Mouse (Mus musculus) B cell, adult 2 months (primary cell): Measurements from ENCODE around the gene Gstp1.
A peak's percentile ranks its signal among the peaks of the same experiment; 100 is the strongest.
"Not testable (repeated sequence)": the region's sequence is repeated elsewhere in the genome, so short reads cannot be mapped to it uniquely, and the experiment has no call there.

Source experiments
- DNase-seq, 2 experiments: peaks; one replicate each; pipeline ENCODE4 v3.0.0; 2022

Gstp1 gene

DNA sequence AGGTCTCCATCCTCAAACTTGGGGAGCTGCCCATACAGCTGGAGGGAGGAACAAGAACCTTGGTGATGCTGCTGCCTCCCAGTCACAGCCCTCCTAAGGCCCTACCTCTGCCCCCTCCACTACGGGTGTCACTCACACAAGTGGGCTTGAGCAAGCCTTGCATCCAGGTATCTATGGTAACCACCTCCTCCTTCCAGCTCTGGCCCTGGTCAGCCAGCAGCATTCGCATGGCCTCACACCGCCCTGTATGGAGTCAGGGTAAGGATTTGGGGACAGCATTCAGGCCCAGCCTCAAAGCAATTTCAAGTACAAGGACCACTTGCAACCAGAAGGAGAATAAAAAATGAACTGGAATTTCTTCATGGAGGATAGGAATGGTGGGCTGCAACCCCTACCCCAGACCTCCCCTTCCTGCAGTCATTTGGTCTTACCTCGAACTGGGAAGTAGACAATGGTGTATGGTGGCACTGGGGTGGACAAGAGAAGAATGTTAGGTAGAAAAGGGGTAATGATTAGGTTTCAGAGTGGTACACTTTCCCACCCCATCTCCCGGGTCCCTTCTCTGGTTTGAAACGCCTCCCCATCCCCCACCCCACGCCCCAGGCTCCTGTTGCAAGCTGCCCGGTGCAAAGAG is 514 bp downstream of the Gstp1 start:
- DNase-seq = not testable (repeated sequence)

DNA sequence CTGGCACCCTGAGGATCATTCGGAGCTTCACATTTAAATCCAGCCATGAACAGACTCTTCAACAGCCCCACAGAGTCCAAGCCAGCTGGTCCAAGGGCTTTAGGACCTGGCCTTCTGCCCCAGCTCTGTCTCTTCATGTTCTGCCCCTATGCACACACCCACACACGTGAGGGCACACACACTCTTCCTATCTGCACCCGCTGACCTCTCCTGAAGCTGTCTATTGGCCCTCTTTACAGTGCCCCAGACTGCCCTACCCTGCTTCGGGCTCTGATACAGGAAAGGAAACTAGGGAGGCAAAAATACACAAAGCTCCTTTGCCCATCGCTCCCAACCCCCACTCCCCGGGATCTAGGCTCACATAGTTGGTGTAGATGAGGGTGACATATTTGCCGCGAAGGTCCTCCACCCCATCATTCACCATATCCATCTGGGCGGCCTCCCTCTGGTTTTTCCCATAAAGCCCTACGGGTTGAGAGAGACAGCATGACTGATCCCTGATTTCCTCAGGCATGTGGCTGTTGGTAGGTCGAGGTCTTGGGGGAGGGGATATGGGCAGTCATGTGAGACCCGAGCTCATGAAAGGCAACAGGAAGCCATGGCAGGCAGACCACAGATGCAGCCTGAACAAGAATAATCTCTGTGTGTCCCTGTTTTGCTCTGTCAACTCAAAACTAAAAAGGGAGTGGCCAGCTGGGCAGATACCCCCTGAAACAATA is 1.3 kb downstream of the Gstp1 start:
- DNase-seq = no peak

DNA sequence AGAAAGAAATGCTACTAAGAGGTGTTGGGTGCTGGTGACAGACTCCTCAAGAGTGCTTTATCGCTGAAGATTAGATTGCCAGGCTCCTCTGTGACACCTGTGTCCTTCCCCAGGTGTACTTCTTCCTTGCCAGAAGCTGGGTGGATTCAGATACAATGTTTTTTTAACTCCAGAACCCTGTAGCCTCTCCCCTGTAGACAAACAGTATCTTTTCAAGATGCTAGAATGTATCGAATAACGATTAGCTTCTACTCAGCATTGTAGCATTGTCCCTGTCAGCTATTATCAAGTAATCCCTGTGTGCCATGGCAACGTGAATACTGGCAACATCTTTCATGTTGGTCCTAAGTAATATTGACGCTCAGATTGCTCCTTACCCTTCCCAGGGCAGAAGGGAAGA is 4.0 kb downstream of the Gstp1 start:
- no peak for DNase-seq

DNA sequence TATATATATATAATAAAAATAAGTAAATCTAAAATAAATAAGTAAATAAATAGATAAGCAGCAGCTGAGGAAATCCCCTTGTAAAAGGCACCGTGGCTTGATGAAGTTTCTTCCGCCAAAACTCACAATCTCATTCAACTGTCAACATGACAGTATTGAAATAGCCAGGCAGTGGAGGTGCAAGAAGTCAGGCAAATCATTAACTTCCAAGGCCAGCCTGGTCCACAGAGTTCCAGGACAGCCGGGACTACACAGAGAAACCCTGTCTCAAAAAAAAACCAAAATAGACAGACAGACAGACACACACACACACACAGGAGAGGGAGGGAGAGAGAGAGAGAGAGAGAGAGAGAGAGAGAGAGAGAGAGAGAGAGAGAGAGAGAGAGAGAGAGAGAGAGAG is 4.5 kb downstream of the Gstp1 start:
- DNase-seq = no peak

DNA sequence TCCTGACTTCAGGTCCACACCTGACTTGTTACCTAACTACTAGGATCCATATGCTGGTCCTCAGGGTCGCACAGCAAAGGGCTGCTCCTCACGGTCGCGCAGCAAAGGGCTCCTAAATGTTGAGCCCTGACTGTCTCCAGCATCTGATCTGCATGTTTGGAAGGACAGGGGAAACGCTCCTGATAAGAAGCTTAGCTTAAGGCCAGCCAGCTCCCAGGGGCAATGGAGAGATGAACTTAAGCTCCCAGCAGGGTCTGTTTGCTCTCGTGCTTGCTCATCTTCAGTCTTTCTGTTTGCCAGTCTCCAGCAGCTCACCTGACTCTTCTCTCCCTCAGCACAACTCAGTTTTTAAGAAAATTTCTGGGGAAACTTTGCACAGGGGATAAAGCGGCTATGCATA is 5.1 kb downstream of the Gstp1 start:
- DNase-seq = no peak

DNA sequence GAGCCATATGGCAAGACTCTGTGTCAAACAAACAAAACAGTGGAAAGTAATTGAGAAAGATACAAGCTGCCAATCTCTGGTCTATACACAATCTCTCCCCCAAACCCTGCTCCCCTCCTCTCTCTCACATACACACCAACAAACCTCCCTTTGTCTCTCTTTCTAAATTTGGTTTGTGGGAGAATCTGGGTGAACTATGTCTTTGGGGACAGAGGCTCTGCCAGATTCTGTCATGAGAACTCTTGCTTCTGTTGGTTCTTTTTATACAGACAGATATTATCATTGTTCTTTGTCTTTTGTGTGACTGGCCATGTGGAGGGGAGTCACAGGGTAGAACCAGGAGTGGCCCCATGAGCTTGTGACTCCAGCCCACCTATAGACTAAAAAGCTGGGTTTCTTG is 10.2 kb downstream of the Gstp1 start:
- no peak for DNase-seq

DNA sequence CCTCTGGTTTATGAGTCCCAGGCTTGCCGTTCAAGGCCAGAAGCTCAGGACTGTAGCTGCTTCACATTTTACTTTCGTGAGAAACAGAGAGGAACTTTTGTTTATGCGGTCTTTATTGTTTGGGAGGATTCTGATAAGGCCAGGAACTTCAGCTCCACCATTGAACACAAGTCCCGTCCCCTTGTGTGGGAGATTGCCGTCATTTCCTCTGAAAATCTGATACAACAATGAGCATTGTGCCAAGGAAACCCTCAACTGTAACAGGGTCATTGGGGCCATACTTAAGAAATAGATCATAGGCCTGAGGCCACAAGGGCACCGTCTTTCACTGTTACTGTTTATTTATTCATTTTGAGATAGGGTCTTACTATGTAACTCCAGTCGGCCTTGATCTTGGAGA is 14.6 kb downstream of the Gstp1 start:
- no peak for DNase-seq

DNA sequence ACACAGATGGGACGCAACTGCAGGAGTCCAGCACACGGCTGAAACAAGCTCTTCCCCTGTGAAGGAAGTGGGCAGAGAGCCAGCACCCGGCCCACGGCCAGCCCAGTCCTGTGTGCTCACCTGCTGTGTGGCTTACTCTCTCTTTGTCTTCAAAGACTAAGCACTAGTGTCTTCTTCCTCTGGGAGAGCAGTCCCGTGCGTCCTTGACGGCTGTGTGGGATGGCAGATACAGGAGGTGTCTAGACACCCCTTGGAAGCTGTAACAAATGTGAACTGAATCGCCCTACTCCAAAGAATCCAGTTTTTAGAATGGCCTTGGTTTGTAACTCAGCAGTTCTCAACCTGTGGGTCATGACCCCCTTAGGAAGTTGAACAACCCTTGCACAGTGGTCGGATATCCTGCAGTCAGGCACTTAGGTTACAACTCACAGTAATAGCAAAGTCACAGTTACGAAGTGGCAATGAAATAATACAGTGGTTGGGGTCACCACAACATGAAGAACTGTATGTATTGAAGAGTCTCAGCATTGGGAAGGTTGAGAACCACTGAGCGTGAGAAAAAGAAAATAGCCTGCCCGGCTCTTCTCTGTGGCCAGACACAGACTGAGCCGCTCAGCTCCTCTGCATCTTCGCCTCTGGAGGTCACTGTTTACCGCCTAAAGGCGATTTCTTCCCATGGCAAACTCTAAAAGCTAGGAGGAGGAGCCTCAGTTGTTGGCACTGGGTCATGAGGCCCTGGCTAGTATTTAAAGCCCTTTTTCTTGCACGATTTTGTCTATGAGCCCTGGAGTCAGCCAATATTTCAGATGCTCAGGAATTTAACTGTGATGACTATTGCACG is 18.8 kb downstream of the Gstp1 start:
- peak; percentile 69 to 74 for DNase-seq

DNA sequence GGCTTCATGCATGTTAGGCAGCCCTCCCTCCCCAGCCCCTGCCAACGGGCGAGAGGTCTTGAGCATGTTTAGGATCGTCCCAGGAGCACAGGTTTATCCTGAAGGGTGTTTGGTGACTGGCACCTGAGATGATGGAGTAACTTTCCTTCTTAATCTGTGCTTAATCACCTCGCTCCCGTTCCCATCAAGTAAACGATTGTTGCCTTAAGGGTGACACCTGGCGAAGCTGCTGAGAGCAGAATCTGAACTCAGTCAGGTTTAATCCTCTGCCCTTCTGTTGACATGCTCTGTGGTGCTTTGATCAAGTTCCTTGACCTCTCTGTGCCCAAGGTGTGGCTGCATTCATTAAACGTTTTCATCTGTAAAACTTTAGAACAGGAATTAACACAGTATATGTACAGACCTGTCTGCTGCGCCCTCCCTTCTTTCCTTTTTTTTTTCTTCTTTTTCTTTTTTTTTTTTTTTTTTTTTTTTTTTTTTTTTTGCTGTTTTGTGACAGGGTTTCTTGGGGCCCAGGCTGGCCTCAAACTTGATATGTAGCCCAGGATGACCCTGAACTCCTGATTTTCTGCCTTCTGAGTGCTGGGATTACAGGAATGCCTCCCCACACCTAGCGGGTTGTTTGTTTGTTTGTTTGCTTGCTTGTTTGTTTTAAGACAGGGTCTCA is 19.7 kb downstream of the Gstp1 start:
- DNase-seq = no peak

DNA sequence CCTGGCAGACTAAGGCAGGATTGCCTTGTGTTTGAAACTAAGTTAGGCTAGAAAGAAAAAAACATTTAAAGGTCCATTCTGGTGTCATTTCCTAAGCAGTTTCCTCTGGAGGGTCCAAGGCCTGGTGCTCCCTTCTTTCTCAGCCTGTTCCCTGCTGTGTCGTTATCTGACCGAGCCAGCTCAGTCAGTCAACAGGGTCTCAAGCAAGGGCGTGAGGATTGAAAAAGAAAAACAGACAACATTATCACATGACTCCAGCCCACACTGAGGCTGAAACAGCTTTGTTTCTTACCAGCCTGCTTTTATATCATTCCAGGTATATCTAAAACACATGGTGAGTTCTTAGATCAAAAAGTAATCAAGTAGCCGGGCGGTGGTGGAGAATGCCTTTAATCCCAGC is 22.1 kb downstream of the Gstp1 start:
- DNase-seq = no peak

DNA sequence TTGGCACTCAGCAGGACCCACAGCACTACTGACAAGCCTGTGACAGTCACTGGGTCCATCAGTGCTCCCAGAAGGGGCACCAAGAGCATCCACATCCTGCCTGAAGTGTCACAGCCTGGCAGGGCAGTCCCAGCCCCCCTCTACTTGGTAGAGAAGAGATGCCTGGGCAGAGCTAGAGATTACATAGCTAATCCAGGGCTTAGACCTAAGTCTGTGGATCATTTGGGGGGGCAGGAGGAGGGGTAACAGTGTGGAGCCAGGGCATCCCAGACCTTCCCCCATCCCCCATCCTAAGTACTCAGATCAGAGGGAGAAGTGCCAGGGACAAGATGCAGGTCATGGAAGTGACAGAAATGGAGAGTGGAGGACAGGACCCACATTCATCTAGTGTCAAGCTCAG is 23.0 kb downstream of the Gstp1 start:
- DNase-seq = no peak

DNA sequence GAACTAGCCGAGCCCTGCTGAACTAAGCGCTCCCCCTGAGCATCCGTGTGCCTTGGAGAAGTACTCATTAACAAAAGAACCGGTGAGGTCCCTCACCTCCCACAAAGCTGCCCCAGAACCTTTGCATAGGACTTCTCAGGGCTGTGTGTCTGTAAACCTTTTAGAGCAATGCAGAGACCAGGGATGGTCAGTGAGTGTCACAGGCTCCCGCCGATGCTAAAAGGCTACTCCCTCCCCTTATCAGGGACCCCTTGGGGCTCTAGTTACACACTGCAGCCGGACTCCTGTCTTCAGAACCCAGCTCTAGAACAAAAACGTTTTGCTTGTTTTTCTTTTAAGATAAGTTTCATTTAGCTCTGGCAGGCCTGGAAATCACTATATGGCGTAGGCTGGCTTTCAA is 24.7 kb downstream of the Gstp1 start:
- no peak for DNase-seq

DNA sequence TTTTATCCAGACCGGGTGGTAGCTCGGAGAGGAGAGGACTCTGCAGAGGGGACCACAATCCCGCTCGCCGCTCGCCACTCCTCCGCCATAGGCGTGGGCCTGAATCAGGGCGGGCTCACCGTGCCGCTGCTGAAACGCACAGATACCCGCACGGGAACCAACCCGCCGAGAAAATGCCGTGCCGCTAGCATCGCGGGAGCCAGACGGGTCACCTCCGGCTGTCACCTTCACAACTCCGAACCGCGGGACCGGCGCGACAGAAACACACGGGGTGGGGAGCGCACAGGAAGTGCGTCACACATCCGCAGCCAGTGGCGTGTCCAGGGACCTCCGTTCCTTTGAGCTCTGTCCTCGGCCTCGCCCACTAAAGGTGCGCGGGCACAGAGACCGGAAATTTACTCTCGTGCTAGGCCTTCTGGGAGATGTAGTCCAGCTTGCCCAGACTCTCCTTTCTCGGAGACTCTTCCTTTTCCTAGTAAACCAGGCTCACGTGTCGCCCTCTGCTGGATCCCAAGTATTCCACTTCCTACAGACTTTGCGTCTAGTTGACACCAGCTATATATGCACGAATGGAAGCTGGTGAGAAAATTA is 25.3 kb downstream of the Gstp1 start, which contains the start of gene Ndufv1:
Gene Ndufv1 (minus strand): TSS at position 375 of the 591 bp plus-strand sequence.
- peak; percentile 94 to 95 for DNase-seq

DNA sequence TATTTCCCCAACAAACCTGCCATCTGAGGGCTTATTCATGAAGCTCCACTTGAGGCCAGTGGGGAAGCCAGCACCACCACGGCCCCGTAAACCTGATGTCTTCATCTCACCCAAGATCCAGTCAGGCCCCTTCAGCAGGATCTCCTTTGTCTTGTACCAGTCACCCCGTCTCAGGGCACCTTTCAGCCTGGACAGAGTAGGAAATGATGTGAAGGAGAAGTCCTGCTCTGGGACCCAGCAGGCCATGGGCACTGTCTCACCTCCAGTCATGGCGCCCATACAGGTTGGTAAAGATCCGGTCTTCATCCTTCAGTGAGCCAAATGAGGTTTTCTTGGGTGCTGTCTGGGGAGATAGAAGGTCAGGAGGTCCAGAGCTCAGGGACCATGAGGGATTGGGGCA is 26.7 kb downstream of the Gstp1 start:
- no peak for DNase-seq

DNA sequence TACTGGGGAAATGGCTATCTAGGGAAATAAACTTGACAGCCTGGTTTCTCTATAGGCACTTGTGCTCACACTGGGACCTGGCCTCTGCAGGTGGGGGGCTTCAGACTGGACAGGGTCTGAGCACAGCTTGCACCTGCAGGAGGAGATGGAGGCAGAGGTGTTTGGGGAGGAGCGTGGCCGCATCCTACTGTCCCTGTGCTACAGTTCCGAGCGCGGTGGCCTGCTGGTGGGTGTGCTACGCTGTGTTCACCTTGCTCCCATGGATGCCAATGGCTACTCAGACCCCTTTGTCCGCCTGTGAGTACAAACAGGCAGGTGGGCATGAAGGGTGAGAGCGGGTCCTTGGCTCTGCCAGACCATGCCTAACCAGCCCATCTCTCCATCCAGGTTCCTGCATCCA is 31.8 kb downstream of the Gstp1 start:
- no peak for DNase-seq

DNA sequence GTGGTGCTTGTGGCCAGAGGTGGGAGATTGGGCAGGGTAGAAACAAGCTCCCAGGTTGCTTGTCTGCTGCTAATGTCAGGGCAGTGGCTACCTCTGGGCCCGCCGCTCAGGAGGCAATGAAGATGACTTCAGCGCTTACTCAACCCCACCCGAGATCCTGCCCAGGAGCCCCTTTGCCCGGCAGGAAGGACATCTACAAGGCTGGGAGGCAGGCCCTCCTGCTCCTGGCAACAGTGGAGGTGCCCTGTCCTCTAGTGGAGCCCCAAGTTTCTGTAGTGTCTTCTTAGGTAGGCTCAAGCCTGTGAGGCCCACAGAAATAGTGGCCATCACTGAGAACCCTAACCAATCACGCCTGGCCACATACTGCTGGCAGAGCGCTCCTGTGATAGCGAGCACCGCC is 32.7 kb downstream of the Gstp1 start:
- DNase-seq = no peak

DNA sequence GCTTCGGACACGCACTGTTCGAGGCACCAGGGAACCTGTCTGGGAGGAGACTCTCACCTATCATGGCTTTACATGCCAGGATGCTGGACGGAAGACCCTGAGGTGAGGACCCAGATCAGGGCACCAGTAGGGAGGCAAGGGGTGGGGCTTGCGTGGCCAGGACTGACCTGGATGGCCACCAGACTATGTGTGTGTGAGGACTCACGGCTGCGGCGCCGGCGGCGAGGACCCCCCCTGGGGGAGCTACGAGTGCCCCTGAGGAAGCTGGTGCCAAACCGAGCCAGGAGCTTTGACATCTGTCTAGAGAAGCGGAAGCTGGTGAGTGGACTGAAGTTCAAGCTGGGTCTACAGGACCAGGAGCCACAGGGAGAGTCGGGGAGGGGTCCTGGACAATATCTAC is 33.5 kb downstream of the Gstp1 start:
- no peak for DNase-seq

DNA sequence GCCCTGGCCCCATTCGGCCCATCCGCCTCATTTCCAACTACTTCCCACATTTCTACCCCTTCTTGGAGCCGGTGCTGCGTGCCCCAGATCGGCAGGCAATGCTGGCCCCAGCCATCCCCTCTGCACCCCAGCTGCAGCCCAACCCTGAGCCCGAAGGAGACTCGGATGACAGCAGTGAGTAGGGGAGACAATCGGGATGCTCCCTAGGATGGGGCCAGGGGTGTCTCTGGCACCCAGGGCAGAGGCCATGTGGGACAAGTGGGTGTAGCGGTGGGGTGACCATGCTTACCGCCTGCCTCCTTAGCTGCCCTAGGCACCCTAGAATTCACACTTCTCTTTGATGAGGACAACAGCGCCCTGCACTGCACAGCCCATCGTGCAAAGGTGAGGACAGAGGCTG is 34.1 kb downstream of the Gstp1 start:
- DNase-seq = no peak

DNA sequence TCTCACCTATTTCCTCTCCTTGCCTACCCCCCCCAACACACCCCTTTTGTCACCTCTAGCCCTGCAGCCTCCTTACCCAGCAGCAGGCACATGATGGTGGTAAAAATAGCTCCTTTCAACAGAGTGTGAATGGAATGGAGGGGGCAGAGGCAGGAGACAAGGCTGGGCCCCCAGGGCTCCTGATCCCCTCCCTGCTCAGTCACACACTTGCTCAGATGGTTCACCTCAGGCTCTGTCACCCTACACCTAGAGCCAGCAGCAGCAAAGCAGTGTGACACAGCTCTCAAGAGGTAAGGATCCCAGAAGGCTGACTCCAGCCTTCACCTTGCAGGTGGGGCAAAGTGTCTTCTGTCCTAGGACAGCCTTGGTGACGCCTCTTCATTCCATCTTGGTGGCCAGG is 34.7 kb downstream of the Gstp1 start, which contains the start of gene Doc2g:
Gene Doc2g (plus strand): TSS at position 202 of the 400 bp plus-strand sequence.
- DNase-seq = no peak

DNA sequence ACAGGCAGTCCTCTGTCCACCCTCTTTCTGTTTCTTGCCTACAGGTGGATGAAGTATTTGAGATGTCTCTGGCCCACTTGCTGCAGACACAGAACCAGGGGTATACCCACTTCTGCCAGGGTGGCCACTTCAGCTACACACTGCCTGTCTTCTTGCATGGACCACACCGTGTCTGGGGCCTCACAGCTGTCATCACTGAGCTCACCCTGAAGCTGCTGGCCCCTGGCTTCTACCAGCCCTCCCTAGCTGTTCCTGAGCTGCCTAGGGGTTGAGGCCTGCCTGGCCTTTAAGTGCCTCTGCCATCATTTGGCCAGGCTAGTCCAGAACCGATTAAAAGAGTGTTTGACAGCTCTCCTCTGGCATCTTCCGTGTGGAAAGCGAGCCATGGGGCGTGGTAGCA is 36.0 kb downstream of the Gstp1 start:
- DNase-seq = no peak

DNA sequence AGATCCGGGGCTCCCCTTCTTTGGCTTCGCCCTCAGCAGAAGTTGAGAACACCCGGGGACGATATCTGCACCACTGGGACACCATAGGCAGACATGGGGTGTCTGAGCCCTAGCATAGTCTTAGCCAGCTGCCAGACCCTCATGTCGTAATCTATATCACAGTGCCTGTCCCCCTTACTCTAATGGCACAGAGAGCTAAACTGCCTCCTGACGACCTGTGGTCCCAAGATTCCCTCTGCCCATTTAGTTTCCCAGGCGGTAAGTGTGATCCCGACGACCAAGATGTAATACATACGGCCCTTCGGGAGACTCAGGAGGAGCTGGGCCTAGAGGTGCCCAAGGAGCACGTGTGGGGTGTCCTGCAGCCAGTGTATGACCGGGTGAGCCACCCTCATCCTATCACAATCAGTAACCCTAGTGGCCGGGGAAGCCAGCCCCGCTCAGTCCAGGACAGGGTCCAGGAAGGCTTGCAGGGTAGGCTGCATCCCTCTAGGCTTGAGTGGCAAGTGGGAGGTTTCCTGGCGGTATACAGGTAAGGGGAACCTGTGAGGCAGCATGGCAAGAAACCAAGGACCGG is 36.7 kb downstream of the Gstp1 start:
- DNase-seq = no peak

DNA sequence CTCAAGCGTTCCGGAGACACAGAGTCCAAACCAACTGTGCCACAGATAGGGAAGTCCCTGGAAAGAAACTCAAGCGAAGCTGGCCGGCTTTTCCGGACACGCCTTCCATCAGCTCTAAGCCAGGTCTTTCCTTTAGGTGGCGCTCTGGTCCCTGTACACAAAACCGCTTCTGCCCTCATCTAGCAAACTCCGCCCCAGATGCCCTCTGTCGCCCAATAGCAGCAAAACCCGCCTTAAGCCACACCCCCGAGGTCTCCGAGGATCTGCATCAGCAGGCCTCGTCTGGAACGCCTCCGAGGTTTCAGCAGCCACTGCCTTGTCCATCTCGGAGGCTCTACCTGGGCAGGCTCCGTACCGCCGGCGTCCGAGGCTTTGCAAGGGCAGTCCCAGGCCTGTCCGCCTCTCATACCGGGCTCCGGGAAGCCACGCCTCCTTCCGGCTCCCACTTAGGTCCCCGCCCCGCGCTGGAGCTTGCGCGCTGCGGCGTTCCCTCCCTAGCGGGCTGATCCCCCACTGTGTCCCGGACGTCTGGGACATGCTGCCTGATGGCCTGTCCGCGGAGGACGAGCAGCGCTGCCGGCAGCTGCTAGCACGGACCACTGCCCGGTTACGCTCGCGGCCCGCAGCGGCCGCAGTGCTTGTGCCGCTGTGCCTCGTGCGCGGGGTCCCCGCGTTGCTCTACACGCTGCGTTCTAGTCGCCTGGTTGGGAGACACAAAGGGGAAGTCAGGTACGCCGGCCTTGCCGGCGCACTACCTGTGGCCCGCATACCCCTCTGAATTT is 37.5 kb downstream of the Gstp1 start, which contains the start of the genes Nudt8 and Gm49405:
Gene Nudt8 (plus strand): TSS at position 462 of the 782 bp plus-strand sequence.
Gene Gm49405 (plus strand): TSS at position 508 of the 782 bp plus-strand sequence.
- peak; percentile 95 to 96 for DNase-seq
